Mouse (Mus musculus) ovary, postnatal 10 days (tissue): ENCODE results near the gene Prmt3.

Source experiments
- DNase-seq: peaks from one replicate; pipeline ENCODE4 v3.0.0; 2022; ENCODE audit warnings: low spot score

Prmt3 gene

DNA sequence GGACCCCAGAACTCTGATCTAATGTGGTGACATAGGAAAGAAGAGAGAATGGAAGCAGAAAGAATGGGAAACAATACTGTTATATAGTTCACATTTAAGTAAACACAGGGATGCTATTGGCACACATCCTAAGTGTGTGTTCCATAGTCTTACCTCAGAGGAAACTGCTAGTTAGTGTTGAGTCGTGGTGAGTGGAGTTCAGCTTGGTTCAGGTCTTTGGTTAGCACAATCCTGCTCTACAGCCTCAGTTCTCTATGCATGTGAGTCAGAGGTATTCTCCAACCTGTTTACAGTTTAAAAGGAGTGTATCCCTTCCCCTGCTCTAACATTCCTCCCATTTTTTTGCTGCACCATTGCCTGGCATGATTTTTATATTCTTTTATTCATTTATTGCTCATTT, 19.0 kb downstream of the Prmt3 start:
- no peak for DNase-seq

- DNase-seq = no peak
These were observed 25.4 kb downstream of the Prmt3 start for GRCm38 (mm10) chr7:49803511-49803910.

DNA sequence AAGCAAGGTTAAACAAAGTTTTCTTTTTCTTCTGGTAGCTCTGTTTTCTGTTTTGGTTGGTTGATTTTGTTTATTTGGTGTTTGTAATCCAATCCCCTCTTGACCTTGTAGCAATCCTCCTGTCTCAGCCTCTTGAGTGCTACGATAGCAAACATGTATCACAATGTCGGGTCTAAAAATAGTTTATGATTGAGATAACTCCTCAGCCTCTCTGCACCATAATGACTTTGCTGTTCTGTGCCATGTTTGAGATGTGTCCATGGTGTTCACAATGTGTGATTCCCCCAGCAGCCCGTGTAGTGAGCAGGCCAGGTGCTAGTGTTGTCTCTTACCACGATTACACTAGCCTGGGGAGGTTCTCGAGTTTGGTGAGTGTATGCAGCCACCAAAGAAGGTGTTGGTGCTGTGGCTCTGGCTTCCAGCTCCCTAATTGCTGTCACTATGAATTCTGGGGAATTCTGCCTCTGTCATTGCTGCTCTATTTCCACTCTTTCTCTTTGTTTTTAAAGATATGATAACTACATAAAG, 26.6 kb downstream of the Prmt3 start:
- no peak for DNase-seq

DNA sequence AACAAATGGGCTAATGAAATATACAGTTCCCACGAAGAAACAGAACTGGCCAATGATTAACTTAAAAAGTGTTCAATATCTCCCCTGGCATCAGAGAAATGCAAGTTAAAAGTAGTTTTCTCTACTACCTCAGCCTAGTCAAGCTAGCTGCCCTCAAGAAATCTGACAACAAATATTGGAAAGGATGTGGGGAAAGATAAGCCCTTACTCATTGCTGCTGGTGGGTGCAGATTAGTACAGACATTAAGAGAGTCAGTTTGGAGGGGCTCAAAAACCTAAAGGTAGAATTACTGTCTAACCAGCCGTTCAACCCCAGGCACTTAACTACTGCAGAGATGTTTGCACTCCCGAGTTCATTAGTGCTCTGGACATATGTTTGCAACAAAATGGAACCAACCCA, 27.5 kb downstream of the Prmt3 start:
- no peak for DNase-seq

DNA sequence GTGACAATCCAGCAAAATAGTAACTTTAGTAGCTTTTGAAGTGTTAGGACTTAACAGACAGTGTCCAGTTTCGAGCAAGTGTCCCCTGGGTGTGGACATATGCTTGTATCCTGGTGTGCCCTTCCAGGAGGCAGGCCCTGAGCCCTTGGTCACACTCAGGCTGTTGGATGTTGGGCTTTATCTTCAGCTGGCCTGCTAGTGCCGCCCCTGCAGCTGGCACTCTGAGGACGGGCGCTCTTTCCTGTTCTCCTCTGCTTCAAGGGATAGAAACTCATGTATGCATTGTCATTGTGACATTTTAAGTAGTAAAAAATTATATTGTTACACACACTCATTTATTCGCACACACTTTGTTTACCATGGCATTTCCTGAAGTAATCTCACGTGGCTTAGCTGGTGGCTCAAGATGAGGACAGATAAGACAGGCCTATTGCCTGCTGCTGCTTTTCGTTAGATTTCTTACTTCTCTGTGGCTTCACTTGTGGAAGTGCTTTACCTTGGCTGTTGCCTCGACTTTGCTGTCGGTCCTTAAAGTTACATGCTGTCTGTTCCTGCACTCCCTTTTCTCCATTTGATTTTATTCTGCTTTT, 29.0 kb downstream of the Prmt3 start:
- DNase-seq = no peak

GRCm38 (mm10) chr7:49807846-49808622, 29.9 kb downstream of the Prmt3 start:
- DNase-seq = no peak

DNA sequence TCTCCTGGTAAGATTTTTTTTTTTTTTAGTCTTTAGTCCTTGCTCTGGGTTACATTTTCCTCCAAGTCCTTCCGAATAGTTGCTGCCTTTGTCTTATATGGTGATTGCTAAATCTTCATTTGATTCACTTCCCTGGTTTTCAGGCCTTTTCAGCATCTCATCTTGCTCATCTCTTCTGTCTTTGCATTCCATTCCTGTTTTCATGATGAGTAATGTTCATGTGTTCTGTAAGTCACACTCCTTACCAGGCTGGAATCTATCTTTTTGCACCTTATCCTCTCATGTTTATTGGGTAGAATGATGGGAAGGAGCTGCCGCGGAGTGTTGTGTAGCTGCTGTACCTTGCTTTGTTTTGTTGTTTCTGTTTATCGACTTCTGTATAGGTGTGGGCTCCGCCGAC, 31.0 kb downstream of the Prmt3 start:
- DNase-seq = no peak

- no peak for DNase-seq
These were observed 31.4 kb downstream of the Prmt3 start for GRCm38 (mm10) chr7:49809562-49809961.

DNA sequence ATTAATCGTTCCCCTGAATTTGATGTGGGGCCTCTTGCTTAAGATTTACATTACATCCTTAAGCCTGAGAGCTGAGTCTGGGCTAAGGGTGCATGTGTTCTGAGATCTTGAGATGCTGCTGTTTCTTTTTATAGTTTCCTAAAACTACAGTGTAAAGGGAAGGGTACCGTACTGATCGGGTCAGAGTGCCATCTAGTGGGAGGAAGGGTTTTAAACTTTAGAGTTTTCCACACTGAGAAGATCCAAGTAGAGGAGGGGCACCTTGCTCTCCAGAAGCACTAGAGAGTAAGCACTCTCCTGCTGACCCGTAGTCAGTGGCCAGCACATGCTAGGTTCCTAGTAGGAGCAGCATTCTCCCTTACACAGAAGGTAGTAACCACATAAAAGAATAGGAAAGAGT, 33.2 kb downstream of the Prmt3 start:
- no peak for DNase-seq

- no peak for DNase-seq
These were observed 41.2 kb downstream of the Prmt3 start for GRCm38 (mm10) chr7:49819393-49819792.

- no peak for DNase-seq
These were observed 43.2 kb downstream of the Prmt3 start for GRCm38 (mm10) chr7:49821370-49821769.

GRCm38 (mm10) chr7:49822028-49822427, 43.9 kb downstream of the Prmt3 start:
- no peak for DNase-seq

DNA sequence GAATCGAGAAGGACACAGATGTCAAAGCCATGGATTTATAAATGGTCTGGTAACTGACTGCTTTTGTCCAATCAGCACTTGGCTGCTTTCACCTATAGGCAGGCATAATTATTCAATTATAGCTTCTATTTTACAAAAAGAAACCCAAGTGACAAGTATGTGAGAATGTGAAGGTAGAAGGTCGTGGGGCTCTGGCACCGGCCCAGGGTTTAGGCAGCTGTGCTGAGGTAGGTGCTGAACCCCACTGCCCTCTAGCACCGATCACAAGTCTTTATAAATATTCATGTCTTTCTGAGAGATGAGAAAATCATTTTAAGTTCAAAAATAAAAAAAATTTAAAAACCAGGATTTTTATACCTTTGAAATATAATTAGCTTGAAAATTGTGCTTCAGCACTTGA, 45.4 kb downstream of the Prmt3 start:
- DNase-seq = no peak

DNA sequence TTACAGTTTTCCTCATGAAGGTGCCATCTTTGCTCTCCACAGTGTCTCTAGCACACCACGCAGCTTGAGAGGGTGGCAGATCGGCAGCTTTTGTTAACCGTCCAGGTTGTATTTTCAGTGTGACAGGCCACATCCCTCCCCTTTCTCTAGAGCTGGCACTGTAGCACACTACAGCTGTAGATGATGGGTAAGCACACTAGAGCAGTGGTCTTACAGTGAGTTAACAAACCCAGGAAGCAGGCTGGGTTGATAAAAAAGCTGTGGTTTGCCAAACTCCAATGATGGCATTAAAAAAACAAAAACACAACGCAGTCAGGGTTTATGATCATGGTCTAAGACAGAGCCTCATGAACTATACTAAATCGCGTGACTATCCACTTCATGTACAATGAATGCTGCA, 45.9 kb downstream of the Prmt3 start:
- DNase-seq = no peak

DNA sequence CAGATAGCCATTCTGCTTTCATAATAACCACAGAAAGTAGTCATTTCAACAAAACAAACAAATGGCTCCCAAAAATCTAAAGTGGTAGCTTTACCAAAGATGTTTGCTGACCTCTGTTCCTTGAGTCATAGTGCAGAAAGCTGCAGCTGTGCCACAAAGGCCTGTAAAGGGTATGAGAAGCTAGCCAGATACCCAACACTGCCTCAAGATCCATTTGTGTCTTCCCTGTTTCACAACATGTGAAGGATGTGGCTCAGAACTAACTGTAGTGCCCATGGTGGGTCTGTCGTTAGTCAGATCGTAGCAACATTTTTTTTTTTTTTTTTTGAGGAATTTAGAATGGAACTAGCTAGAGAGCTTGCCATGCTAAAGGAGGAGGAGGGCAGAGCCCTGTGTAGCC, 46.4 kb downstream of the Prmt3 start:
- no peak for DNase-seq

DNA sequence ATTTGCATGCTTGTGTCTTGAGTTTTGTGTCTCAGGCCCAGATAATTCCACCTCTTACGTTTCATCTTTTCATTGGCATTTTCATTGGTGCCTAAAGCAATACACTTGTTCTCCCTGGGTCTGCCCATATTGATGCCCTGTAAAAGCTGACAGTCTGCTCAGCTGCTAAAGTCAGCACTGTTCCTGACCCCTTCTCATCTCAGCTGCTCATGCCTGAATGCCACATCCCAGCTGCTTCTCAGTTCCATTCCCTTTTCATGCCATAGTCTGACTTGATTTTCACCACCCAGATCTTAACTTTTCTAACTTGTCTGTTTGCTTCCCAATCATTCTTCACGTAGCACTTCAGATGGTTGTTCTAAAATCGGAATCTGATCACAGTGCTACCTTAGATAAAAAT, 47.3 kb downstream of the Prmt3 start:
- no peak for DNase-seq

DNA sequence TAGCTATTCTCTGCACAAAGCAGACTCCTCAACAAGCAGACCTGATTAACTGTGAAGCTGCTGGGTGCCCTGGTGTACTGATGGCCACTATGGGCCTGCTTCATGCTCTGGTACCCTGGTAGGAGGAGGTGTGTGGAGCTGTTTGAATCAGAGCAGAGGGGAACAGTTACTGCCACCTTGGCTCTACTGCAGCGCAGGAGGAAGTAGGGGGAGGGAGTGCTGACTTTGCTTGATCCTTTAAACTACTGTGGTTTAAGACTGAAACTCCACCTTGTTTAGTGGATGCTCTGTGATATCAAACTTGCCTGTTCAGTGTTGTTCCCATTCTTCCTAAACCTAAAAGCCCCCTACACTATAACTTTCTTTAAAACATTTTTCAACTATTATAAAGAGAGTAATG, 49.8 kb downstream of the Prmt3 start:
- no peak for DNase-seq

DNA sequence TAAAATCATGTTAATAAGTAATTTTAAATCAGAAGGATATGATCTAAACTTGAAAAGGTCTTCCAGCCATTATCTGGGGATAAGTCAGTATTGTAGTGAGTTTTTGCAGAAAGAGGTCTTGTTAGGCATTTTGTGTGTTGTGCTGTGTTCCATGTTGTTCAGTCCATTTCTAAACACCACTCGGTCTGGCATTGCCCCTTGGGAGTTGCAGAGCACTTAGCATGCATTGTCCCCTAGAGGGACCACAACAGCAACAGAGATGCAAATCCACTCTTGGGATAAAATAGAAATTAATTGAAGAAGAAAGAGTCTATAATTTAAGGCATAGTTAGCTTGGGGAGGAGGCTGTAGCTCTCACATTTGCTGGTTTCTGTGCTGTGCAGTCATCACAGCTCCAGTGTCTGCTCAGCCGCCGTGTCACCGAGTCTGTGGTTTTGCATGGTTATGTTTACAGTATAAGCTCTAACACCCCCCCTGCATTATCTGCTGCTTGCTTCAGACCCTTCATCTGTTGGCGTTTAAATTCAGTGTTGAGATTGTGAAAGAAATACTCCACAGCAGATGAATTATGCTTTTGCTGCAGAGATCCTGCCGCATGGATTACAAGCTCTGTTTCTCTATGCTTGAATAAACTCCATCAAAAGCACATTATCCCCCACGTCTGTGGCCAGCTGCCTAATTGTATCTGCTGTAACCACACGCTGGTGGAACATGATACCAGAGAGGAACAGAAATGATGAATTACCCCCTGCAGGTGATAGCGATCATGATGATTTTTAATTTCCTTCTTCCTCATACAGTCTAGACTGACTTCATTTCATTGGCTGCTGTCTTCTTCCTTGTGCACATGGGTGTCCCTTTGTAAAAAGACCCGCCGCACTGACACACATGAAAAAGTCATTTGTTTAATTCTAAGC, 64.5 kb downstream of the Prmt3 start:
- no peak for DNase-seq

- DNase-seq = no peak
These were observed 65.3 kb downstream of the Prmt3 start for GRCm38 (mm10) chr7:49843304-49843933.

- DNase-seq = no peak
These were observed 69.8 kb downstream of the Prmt3 start for GRCm38 (mm10) chr7:49847939-49848338.

DNA sequence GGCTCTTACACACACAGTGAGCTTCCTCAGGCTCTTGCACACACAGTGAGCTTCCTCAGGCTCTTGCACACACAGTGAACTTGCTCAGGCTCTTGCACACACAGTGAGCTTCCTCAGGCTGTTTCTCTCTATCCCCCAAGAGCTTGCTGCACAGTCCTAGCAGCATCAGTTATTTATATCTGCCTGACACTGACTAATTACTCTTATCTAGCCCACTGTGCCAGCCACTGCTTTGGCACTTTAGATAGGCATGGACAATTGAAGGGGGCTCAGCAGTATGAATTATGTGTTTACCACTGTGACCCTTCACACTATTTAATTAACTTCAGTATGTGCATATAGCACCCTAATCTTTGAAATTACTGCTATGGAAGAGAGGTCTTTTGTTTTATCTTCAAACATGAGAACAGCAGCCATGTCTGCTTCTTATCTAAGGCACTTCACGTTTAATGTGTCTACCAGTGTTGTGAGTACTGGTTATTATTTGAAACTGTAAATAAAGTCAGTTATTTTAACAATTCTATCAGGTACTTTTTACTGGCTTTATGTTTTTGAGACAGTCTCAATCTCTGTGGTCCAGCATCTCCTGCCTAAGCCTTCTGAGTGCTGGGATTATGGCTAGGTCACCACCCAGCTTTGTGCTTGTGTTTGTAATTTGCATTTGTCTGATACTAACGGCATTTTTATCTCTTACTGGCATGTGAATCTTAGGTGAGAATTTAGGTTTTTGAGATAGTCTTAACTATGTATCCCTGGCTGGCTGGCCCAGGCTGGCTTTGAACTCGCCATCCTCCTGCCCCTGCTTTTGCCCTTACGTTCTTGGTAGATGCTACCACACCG, 75.4 kb downstream of the Prmt3 start:
- no peak for DNase-seq
